Mouse (Mus musculus): ENCODE measurements at regions not wholly inside any gene's neighbourhood (a gene's known extent, or its start where the extent isn't known, plus 50 kb on each side); places are given as distances from the start of the nearest gene placed in this dataset.
"Not testable (repeated sequence)": the region's sequence is repeated elsewhere in the genome, so short reads cannot be mapped to it uniquely, and the experiment has no call there.

- DNase-seq, result no peak
Measured at GRCm38 (mm10) chr14:113838237-113838636, 523.8 kb downstream of the Tpm3-rs7 start.

- not testable (repeated sequence) for DNase-seq
Measured at GRCm38 (mm10) chr14:113847836-113848235, 533.4 kb downstream of the Tpm3-rs7 start.

GRCm38 (mm10) chr14:113852988-113853387, 538.6 kb downstream of the Tpm3-rs7 start:
- DNase-seq, result no peak

GRCm38 (mm10) chr14:113867123-113868019, 553.0 kb downstream of the Tpm3-rs7 start:
- DNase-seq, result no peak

- peak; percentile 6 for DNase-seq
Measured at GRCm38 (mm10) chr14:113883581-113883980, 569.2 kb downstream of the Tpm3-rs7 start.

- no peak for DNase-seq
Measured at GRCm38 (mm10) chr14:113886925-113887871, 572.8 kb downstream of the Tpm3-rs7 start.

- no peak for DNase-seq
Measured at GRCm38 (mm10) chr14:113930779-113931178, 616.4 kb downstream of the Tpm3-rs7 start.

- no peak for DNase-seq
Measured at GRCm38 (mm10) chr14:113933841-113934240, 619.4 kb downstream of the Tpm3-rs7 start.
